Mouse (Mus musculus): Measurements from ENCODE around the gene Gm1123. TPM values are rescaled to one million over a fixed set of nuclear protein-coding genes. Genes with fewer than 3 reads are reported as not detected.
A peak's percentile ranks its signal among the peaks of the same experiment; 100 is the strongest.

Gene Gm1123
- polyA plus RNA-seq, 1 experiment from 2014 or later: not detected

GRCm38 (mm10) chr9:98994103-98994502, 41.4 kb downstream of the Gm1123 start:
- H3K9ac ChIP-seq: no peak overlapping the region
- H3K36me3 ChIP-seq (replicated peaks): peaks cover 19% of the 10 kb centered on the region; the same call in 1 of the 2 replicates
- H3K4me1 ChIP-seq: no peaks in the 10 kb centered on the region
- H3K27me3 ChIP-seq: no peaks in the 10 kb centered on the region
- H3K27ac ChIP-seq: no peak overlapping the region
- H3K9me3 ChIP-seq: no peaks in the 10 kb centered on the region
- WGBS: 94% methylated on average over 4 of the region's 4 CpGs
- H3K4me3 ChIP-seq (replicated peaks): no peak overlapping the region
- no peak for ATAC-seq (ENCODE audit: low FRiP score)
- H3K4me2 ChIP-seq: no peak overlapping the region

GRCm38 (mm10) chr9:98987131-98987530, 48.4 kb downstream of the Gm1123 start:
- no peak overlapping the region for H3K27ac ChIP-seq
- H3K4me2 ChIP-seq: peak overlapping the region; percentile 89
- no peak for ATAC-seq (ENCODE audit: low FRiP score)
- H3K9ac ChIP-seq: peak overlapping the region; percentile 74; the same call in 1 of the 2 replicates
- H3K4me3 ChIP-seq (replicated peaks): peak overlapping the region; percentile 84
- no peaks in the 10 kb centered on the region for H3K36me3 ChIP-seq (replicated peaks)
- WGBS: 57% methylated on average over 9 of the region's 9 CpGs
- peaks cover 19% of the 10 kb centered on the region for H3K27me3 ChIP-seq
- no peaks in the 10 kb centered on the region for H3K9me3 ChIP-seq
- peaks cover 12% of the 10 kb centered on the region for H3K4me1 ChIP-seq

GRCm38 (mm10) chr9:98986476-98987096, 48.9 kb downstream of the Gm1123 start:
- Histone ChIP-seq H3K9ac (peak overlapping the region; percentile 74), H3K9me3 (no peaks in the 10 kb centered on the region), H3K4me3 (replicated peaks) (peak overlapping the region; percentile 84), H3K4me2 (peak overlapping the region; percentile 89), H3K27ac (peak overlapping the region; percentile 60), H3K4me1 (peaks cover 12% of the 10 kb centered on the region), H3K36me3 (replicated peaks) (no peaks in the 10 kb centered on the region), H3K27me3 (peaks cover 19% of the 10 kb centered on the region)
- under 1% methylated on average over 43 of the region's 50 CpGs for WGBS
- ATAC-seq (ENCODE audit: low FRiP score): peak; percentile 81; the same call in 1 of the 2 replicates

GRCm38 (mm10) chr9:98985800-98986475, 49.6 kb downstream of the Gm1123 start, which contains the start of gene Faim:
TSS of gene Faim (plus strand) at chr9:98986373.
- peak within 1 kb of the TSS; percentile 84 for H3K4me3 ChIP-seq (replicated peaks)
- no peaks in the 10 kb centered on the region for H3K36me3 ChIP-seq (replicated peaks)
- peaks cover 12% of the 10 kb centered on the region for H3K4me1 ChIP-seq
- peak; percentile 98 for ATAC-seq (ENCODE audit: low FRiP score)
- peak within 1 kb of the TSS; percentile 89 for H3K4me2 ChIP-seq
- 1% methylated on average over 44 of the region's 45 CpGs for WGBS
- H3K27ac ChIP-seq: peak within 1 kb of the TSS; percentile 80
- no peaks in the 10 kb centered on the region for H3K9me3 ChIP-seq
- peak within 1 kb of the TSS; percentile 74 for H3K9ac ChIP-seq
- peaks cover 19% of the 10 kb centered on the region for H3K27me3 ChIP-seq

- Histone ChIP-seq H3K27ac (no peak overlapping the region), H3K4me3 (replicated peaks) (peak overlapping the region; percentile 31), H3K4me2 (peak overlapping the region; percentile 53), H3K27me3 (peaks cover 51% of the 10 kb centered on the region), H3K4me1 (peaks cover 4% of the 10 kb centered on the region; the same call in 1 of the 2 replicates), H3K36me3 (replicated peaks) (no peaks in the 10 kb centered on the region), H3K9me3 (no peaks in the 10 kb centered on the region), H3K9ac (peak overlapping the region; percentile 40)
- WGBS: 5% methylated on average over 29 of the region's 29 CpGs
- ATAC-seq (ENCODE audit: low FRiP score): peak; percentile 72; the same call in 1 of the 2 replicates
These were observed 55.8 kb downstream of the Gm1123 start for GRCm38 (mm10) chr9:98979431-98980416.

DNA sequence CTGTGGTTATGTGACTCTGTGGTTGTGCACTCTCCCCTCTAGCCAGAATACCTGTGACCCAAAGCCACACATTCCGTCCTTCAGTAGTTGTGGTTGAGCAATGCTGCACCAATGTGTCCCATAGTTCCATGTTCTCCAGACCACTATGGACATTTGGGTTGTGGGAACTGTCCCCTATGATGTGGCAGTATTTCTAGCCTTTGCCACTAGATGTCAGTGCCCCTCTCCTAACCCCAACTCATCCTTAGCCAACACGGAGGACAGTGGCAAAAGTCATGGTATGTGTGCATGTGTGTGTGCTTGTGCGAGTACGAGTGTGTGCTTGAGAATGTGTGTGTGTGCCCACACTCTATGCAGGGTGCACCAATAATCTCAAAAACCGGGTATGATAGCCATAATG, 59.0 kb downstream of the Gm1123 start:
- WGBS: 48% methylated on average over 5 of the region's 5 CpGs
- peaks cover 11% of the 10 kb centered on the region for H3K4me1 ChIP-seq
- H3K27ac ChIP-seq: no peak overlapping the region
- no peaks in the 10 kb centered on the region for H3K9me3 ChIP-seq
- no peak overlapping the region for H3K9ac ChIP-seq
- H3K36me3 ChIP-seq (replicated peaks): no peaks in the 10 kb centered on the region
- H3K4me2 ChIP-seq: no peak overlapping the region
- no peak for ATAC-seq (ENCODE audit: low FRiP score)
- H3K4me3 ChIP-seq (replicated peaks): no peak overlapping the region
- H3K27me3 ChIP-seq: peaks cover 60% of the 10 kb centered on the region

DNA sequence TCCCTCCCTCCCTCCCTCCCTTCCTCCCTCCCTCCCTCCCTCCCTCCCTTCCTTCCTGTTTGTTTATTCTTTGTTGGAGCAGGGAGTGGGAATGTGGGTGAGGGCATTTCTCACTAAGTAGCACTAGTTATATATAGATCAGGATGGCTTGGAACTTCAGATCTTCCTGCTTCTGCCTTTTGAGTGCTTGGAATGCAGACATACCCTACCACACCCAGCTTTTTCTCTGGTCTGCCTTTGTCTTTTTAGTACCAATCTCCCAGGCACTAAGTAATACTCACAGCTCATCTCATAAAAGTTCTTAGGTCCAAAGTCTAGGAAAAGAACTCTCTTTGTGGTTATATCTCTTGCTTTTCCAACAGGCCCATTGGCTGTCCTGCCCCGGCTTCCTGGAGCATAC, 59.4 kb downstream of the Gm1123 start:
- Histone ChIP-seq H3K9ac (no peak overlapping the region), H3K4me2 (no peak overlapping the region), H3K27ac (no peak overlapping the region), H3K4me1 (peaks cover 11% of the 10 kb centered on the region), H3K27me3 (peaks cover 65% of the 10 kb centered on the region), H3K36me3 (replicated peaks) (no peaks in the 10 kb centered on the region), H3K4me3 (replicated peaks) (no peak overlapping the region), H3K9me3 (no peaks in the 10 kb centered on the region)
- WGBS: 85% methylated on average over 1 of the region's 1 CpGs
- no peak for ATAC-seq (ENCODE audit: low FRiP score)

- Histone ChIP-seq H3K36me3 (replicated peaks) (no peaks in the 10 kb centered on the region), H3K27ac (no peak overlapping the region), H3K4me1 (peaks cover 11% of the 10 kb centered on the region), H3K27me3 (peaks cover 76% of the 10 kb centered on the region), H3K4me2 (no peak overlapping the region), H3K9me3 (no peaks in the 10 kb centered on the region; the same call in 1 of the 2 replicates), H3K9ac (no peak overlapping the region), H3K4me3 (replicated peaks) (no peak overlapping the region)
- ATAC-seq (ENCODE audit: low FRiP score): no peak
- 30% methylated on average over 2 of the region's 2 CpGs for WGBS
These were observed 60.6 kb downstream of the Gm1123 start for GRCm38 (mm10) chr9:98974898-98975297.

DNA sequence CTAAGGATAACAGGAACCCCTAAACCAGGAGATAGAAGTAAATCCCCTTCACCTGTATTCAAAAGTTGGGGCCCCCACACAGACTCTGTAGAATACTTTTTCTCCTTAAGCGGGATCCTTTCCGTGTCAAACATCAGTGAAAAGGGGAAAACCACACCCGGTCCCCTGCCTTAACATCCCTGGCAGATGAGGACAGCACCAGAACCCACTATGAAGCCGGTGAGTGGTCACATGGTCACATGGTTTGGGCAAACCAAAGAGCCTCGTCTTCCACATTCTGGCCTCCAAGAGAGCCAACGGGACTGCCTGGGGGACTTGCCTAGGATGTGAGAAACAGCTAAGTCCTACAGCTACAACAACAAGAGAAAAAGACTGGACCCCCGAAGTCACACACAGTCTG, 62.0 kb downstream of the Gm1123 start:
- H3K9me3 ChIP-seq: no peaks in the 10 kb centered on the region; the same call in 1 of the 2 replicates
- peaks cover 8% of the 10 kb centered on the region for H3K4me1 ChIP-seq
- H3K4me3 ChIP-seq (replicated peaks): peak overlapping the region; percentile 34
- ATAC-seq (ENCODE audit: low FRiP score): no peak
- peaks cover 86% of the 10 kb centered on the region for H3K27me3 ChIP-seq
- WGBS: 3% methylated on average over 7 of the region's 7 CpGs
- H3K27ac ChIP-seq: no peak overlapping the region
- H3K4me2 ChIP-seq: peak overlapping the region; percentile 53
- H3K36me3 ChIP-seq (replicated peaks): no peaks in the 10 kb centered on the region
- no peak overlapping the region for H3K9ac ChIP-seq

DNA sequence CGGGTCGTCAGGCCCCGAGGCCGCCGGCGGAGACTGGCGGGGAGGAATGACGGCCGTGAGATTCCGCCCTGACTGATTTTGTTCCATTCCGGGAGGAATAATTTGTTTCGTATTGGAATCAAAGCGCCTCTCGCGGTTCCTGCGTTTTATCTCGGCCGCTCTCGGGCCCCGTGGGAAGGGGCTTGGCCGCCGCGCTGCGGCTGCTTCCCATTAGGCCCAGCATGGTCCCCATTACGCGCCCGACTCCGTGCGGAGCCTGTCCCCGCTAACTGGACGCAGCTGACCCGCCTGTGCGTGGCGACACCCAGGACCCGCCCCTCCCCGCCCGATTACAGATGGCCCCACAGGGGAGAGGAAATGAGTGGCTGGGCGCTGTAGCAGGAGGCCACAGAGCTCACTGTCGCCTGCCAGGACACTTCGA, 62.4 kb downstream of the Gm1123 start:
- under 1% methylated on average over 40 of the region's 40 CpGs for WGBS
- H3K9ac ChIP-seq: peak overlapping the region; percentile 22; the same call in 1 of the 2 replicates
- no peak overlapping the region for H3K27ac ChIP-seq
- H3K4me2 ChIP-seq: peak overlapping the region; percentile 53
- H3K4me1 ChIP-seq: peaks cover 8% of the 10 kb centered on the region
- H3K27me3 ChIP-seq: peaks cover 88% of the 10 kb centered on the region
- H3K9me3 ChIP-seq: no peaks in the 10 kb centered on the region; the same call in 1 of the 2 replicates
- H3K36me3 ChIP-seq (replicated peaks): no peaks in the 10 kb centered on the region
- peak; percentile 55; the same call in 1 of the 2 replicates for ATAC-seq (ENCODE audit: low FRiP score)
- peak overlapping the region; percentile 34 for H3K4me3 ChIP-seq (replicated peaks)

- H3K4me2 ChIP-seq: no peak overlapping the region
- no peak overlapping the region for H3K4me3 ChIP-seq (replicated peaks)
- ATAC-seq (ENCODE audit: low FRiP score): 0 out of 2 replicates have a peak, but pooled peaks have one; percentile 33
- peaks cover 5% of the 10 kb centered on the region; the same call in 1 of the 2 replicates for H3K4me1 ChIP-seq
- WGBS: under 1% methylated on average over 18 of the region's 18 CpGs
- H3K27me3 ChIP-seq: peaks cover 94% of the 10 kb centered on the region
- H3K27ac ChIP-seq: no peak overlapping the region
- H3K9me3 ChIP-seq: no peaks in the 10 kb centered on the region
- no peaks in the 10 kb centered on the region for H3K36me3 ChIP-seq (replicated peaks)
- no peak overlapping the region for H3K9ac ChIP-seq
These were observed 70.4 kb downstream of the Gm1123 start for GRCm38 (mm10) chr9:98965084-98965483.
